Mouse (Mus musculus) ES-Bruce4 (cell line): ENCODE data around the gene Slamf8. TPM values are rescaled to one million over a fixed set of nuclear protein-coding genes. Genes with fewer than 3 reads are reported as not detected.

Experiments
- H3K27ac ChIP-seq: 2 replicates; pipeline ENCODE4 v1.5.1; 2012; ENCODE audit warnings: low read length, inconsistent platforms; ENCODE audit not compliant: insufficient read depth
- H3K27me3 ChIP-seq: 2 replicates; pipeline ENCODE4 v1.6.1; 2012; ENCODE audit warnings: mild to moderate bottlenecking, low read length, inconsistent platforms; ENCODE audit not compliant: control insufficient read depth, poor library complexity, insufficient read depth, severe bottlenecking
- H3K36me3 ChIP-seq: 2 replicates; pipeline ENCODE4 v1.6.1; 2012; ENCODE audit warnings: inconsistent platforms, mild to moderate bottlenecking, low read length, moderate library complexity; ENCODE audit not compliant: control insufficient read depth, poor library complexity, insufficient read depth, severe bottlenecking
- H3K4me1 ChIP-seq: one replicate; pipeline ENCODE4 v1.8.1; 2011; ENCODE audit warnings: low read length; ENCODE audit not compliant: control insufficient read depth, insufficient read depth
- H3K4me3 ChIP-seq: 2 replicates; pipeline ENCODE4 v1.5.1; 2011; ENCODE audit warnings: low read depth, mild to moderate bottlenecking, low read length
- H3K9ac ChIP-seq: 2 replicates; pipeline ENCODE4 v1.6.1; 2012; ENCODE audit warnings: low read depth, mild to moderate bottlenecking, inconsistent platforms; ENCODE audit not compliant: poor library complexity, severe bottlenecking
- H3K9me3 ChIP-seq: replicated peaks from 2 replicates; pipeline ENCODE4 v1.6.1; 2012; ENCODE audit warnings: mild to moderate bottlenecking, low read length, inconsistent platforms; ENCODE audit not compliant: control insufficient read depth, poor library complexity, insufficient read depth, severe bottlenecking
- CTCF ChIP-seq: IDR thresholded peaks from one replicate; pipeline ENCODE4 v1.8.1; 2011; ENCODE audit warnings: low read depth, low read length
- EP300 ChIP-seq: IDR thresholded peaks from 2 replicates; pipeline ENCODE4 v1.6.1; 2011; ENCODE audit warnings: low read depth, low read length; ENCODE audit not compliant: insufficient read depth
- POLR2A ChIP-seq: IDR thresholded peaks from one replicate; pipeline ENCODE4 v1.8.1; 2011; ENCODE audit warnings: low read length; ENCODE audit not compliant: insufficient read depth
- polyA plus RNA-seq: library from polyadenylated mRNA; stranded (reverse); fragments of >200 nt; gene quantifications from 2 replicates; pipeline ENCODE4 v1.2.4, GENCODE M21; 2011; ENCODE audit warnings: low read depth; ENCODE audit not compliant: missing spikeins, insufficient read depth, insufficient read length

Slamf8 gene
- polyA plus RNA-seq, 1 experiment, result not detected

DNA sequence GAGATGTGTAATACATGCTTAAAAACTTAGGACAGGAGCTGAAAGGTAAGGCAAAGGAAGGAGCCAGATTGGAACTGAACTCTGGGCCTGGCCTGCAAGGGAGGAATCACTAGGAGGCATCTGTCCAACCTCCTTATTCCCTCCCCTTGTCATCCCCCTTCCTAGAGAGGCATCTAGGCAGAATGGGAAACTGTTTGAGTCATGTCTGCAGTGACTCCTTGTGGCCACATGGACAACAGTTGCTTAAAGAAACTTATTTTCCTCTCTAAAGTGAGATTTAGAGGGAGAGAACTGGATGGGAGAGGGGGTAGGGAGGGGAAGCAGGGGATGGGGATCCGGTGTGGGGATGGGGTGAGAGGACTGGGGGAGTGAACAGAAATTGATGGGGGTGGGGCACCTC lies 22.4 kb upstream of the Slamf8 start:
- no peaks in the 10 kb centered on the region for H3K27me3 ChIP-seq
- H3K36me3 ChIP-seq, result no peaks in the 10 kb centered on the region
- H3K4me3 ChIP-seq, result no peak overlapping the region
- H3K4me1 ChIP-seq, result no peaks in the 10 kb centered on the region
- H3K27ac ChIP-seq, result no peak overlapping the region
- no peak overlapping the region for H3K9ac ChIP-seq
- no peaks in the 10 kb centered on the region for H3K9me3 ChIP-seq
- TF ChIP-seq EP300 (no peak), CTCF (no peak), POLR2A (no peak)

DNA sequence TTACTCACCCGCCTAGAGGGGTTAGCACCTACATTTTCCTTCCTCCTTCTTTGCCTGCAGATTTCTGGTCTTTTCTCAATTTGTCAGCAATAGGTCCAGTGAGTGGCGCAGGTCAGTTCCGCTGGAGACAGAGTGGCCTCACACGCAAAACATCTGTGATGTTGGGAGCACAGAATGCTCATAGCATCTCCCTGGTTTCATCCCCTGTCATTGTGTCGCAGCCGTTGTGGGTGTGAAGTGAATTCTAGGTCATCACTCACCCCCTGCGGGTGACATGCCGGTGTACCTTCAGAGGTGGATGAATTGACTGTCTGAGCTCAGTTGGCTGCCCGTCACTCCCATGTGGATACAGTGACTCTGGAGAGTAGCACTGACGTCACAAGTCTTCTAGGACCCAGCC lies 20.9 kb upstream of the Slamf8 start:
- no peak for TF ChIP-seq POLR2A
- no peak for TF ChIP-seq EP300
- TF ChIP-seq CTCF, result no peak
- no peaks in the 10 kb centered on the region for H3K9me3 ChIP-seq
- H3K4me1 ChIP-seq, result no peaks in the 10 kb centered on the region
- no peak overlapping the region for H3K4me3 ChIP-seq
- no peaks in the 10 kb centered on the region for H3K27me3 ChIP-seq
- H3K27ac ChIP-seq, result no peak overlapping the region
- H3K36me3 ChIP-seq, result no peaks in the 10 kb centered on the region
- no peak overlapping the region for H3K9ac ChIP-seq

DNA sequence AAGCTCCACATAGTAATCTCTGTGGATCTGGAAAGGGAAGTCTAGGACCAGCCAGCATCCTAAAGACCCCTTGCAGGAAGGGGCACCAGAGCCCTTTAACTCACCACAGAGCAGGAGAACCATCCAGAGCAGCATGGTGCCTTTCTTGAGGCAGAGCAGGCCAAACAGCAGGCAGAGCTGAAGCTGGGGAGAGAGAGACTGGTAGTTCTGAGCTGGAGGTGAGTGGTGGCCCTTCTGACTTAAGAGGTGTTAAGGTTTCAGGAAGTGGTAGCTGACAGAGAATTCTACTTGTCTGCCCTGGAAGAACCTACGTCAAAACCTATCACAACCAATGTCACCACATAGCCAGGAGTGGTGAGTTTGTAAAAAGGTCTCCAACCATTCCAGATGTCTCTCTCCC lies 12.0 kb upstream of the Slamf8 start, which contains the start of gene Fcrl6:
Gene Fcrl6 (minus strand): TSS at position 226 of the 400 bp plus-strand sequence.
- TF ChIP-seq EP300 (no peak), CTCF (no peak), POLR2A (no peak)

GRCm38 (mm10) chr1:172594495-172594894 lies 4.1 kb upstream of the Slamf8 start:
- H3K4me3 ChIP-seq, result no peak overlapping the region
- no peaks in the 10 kb centered on the region for H3K36me3 ChIP-seq
- H3K9me3 ChIP-seq, result no peaks in the 10 kb centered on the region
- no peaks in the 10 kb centered on the region for H3K27me3 ChIP-seq
- H3K27ac ChIP-seq, result no peak overlapping the region
- H3K9ac ChIP-seq, result no peak overlapping the region
- no peak for TF ChIP-seq POLR2A
- peak; percentile 55 for TF ChIP-seq CTCF
- no peaks in the 10 kb centered on the region for H3K4me1 ChIP-seq

More for the DNA sequence above, 12.0 kb upstream of the Slamf8 start, which contains the start of gene Fcrl6:
- no peaks in the 10 kb centered on the region for H3K36me3 ChIP-seq
- no peaks in the 10 kb centered on the region for H3K9me3 ChIP-seq
- H3K9ac ChIP-seq, result no peak within 1 kb of the TSS
- H3K4me1 ChIP-seq, result no peaks in the 10 kb centered on the region
- no peak within 1 kb of the TSS for H3K4me3 ChIP-seq
- H3K27me3 ChIP-seq, result 0 out of 2 replicates have a peak, but pooled peaks cover 1% of the 10 kb centered on the region
- no peak within 1 kb of the TSS for H3K27ac ChIP-seq

DNA sequence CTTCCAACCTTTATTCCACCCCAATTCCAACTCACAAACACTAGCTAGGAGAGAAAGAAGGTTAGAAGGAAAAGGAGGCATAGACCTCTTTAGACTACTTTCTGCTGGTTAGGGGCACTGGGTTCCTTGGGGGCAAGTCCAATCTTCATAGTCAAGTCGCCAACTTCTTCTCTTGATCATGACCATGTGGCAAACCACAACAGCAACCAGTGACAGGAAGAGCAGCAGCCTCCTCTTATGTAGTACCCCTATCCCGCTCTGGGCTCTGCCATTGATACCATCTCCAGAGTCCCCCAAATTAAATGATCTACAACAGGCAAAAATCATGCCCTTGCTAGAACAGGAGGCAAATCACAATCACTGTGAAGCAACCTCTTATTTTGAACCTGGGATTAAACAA lies 3.6 kb upstream of the Slamf8 start:
- Histone ChIP-seq H3K4me1 (no peaks in the 10 kb centered on the region), H3K4me3 (no peak overlapping the region), H3K27me3 (no peaks in the 10 kb centered on the region), H3K36me3 (no peaks in the 10 kb centered on the region), H3K9me3 (no peaks in the 10 kb centered on the region), H3K9ac (no peak overlapping the region), H3K27ac (no peak overlapping the region)
- TF ChIP-seq POLR2A (no peak), EP300 (no peak), CTCF (no peak)

GRCm38 (mm10) chr1:172593321-172593720 lies 3.0 kb upstream of the Slamf8 start:
- Histone ChIP-seq H3K27me3 (no peaks in the 10 kb centered on the region), H3K4me3 (no peak overlapping the region), H3K4me1 (no peaks in the 10 kb centered on the region), H3K9me3 (no peaks in the 10 kb centered on the region), H3K9ac (no peak overlapping the region), H3K36me3 (no peaks in the 10 kb centered on the region), H3K27ac (no peak overlapping the region)
- TF ChIP-seq POLR2A (no peak), EP300 (no peak), CTCF (no peak)
